Mouse (Mus musculus) limb, embryonic 11.5 days (tissue): ENCODE measurements around the gene Bicral. TPM values are rescaled to one million over a fixed set of nuclear protein-coding genes. Genes with fewer than 3 reads are reported as not detected.
A peak's percentile ranks its signal among the peaks of the same experiment; 100 is the strongest.
"Not testable (repeated sequence)": the region's sequence is repeated elsewhere in the genome, so short reads cannot be mapped to it uniquely, and the experiment has no call there.

ENCODE experiments used
- ATAC-seq: fragments of 200-750 bp; cut with Nextera tagmentation; 2 replicates; pipeline ENCODE4 v1.8.0; 2017; ENCODE audit warnings: low read depth; ENCODE audit not compliant: insufficient number of reproducible peaks, low FRiP score, low TSS enrichment
- DNase-seq: peaks from one replicate; pipeline ENCODE4 v3.0.0-alpha.2; 2015; ENCODE audit warnings: low spot score
- H3K27ac ChIP-seq: fragments of 300-500 bp; sonication (generic); replicated peaks from 2 replicates; pipeline ENCODE4 v1.5.1; 2014; ENCODE audit warnings: low read depth, mild to moderate bottlenecking, low read length
- H3K27me3 ChIP-seq: fragments of 300-500 bp; sonication (generic); 2 replicates; pipeline ENCODE4 v1.6.1; 2014; ENCODE audit warnings: mild to moderate bottlenecking, low read length, mixed read lengths; ENCODE audit not compliant: control insufficient read depth, insufficient read depth
- H3K36me3 ChIP-seq: fragments of 300-500 bp; sonication (generic); 2 replicates; pipeline ENCODE4 v1.6.1; 2014; ENCODE audit warnings: mild to moderate bottlenecking, low read length, moderate library complexity, mixed read lengths; ENCODE audit not compliant: control insufficient read depth, insufficient read depth
- H3K4me1 ChIP-seq: fragments of 300-500 bp; sonication (generic); 2 replicates; pipeline ENCODE4 v1.6.1; 2014; ENCODE audit warnings: low read length, mixed read lengths; ENCODE audit not compliant: control insufficient read depth, insufficient read depth
- H3K4me2 ChIP-seq: fragments of 300-500 bp; sonication (generic); 2 replicates; pipeline ENCODE4 v1.6.1; 2014; ENCODE audit warnings: low read depth, mild to moderate bottlenecking, moderate library complexity; ENCODE audit not compliant: severe bottlenecking
- H3K4me3 ChIP-seq: fragments of 300-500 bp; sonication (generic); 2 replicates; pipeline ENCODE4 v1.5.1; 2014; ENCODE audit warnings: low read depth, low read length
- H3K9ac ChIP-seq: fragments of 300-500 bp; sonication (generic); 2 replicates; pipeline ENCODE4 v1.6.1; 2014; ENCODE audit warnings: mild to moderate bottlenecking, low read length
- H3K9me3 ChIP-seq: fragments of 300-500 bp; sonication (generic); 2 replicates; pipeline ENCODE4 v1.6.1; 2016; ENCODE audit warnings: low read length; ENCODE audit not compliant: control insufficient read depth
- WGBS: fragments of 180-500 bp; shearing (Covaris S2); extraction: QIAGEN DNeasy Blood & Tissue Kit; methylation state at CpG from one replicate; pipeline ENCODE4 v1.1.7; 2014; 5-methylcytosine and 5-hydroxymethylcytosine counted together
- polyA plus RNA-seq: library from polyadenylated mRNA; unstranded; fragments of >200 nt; fragmentation: Nextera tagmentation; extraction: Ambion mirVana; gene quantifications from 2 replicates; pipeline ENCODE4 v1.2.1, GENCODE M21; 2014

Bicral gene
- polyA plus RNA-seq, 1 experiment from 2014 or later, result 4.6 TPM

GRCm38 (mm10) chr17:46764916-46765315 lies 93.4 kb downstream of the Bicral start:
- not testable (repeated sequence) for ATAC-seq, H3K4me2 ChIP-seq

GRCm38 (mm10) chr17:46763544-46763943 lies 94.7 kb downstream of the Bicral start, which contains the start of gene Ptcra:
Gene Ptcra, minus strand, starts transcription at chr17:46763712.
- Histone ChIP-seq H3K4me1 (peaks cover 5% of the 10 kb centered on the region; the same call in 1 of the 2 replicates), H3K9ac (no peak within 1 kb of the TSS; the same call in 1 of the 2 replicates), H3K4me3 (no peak within 1 kb of the TSS), H3K27ac (no peak within 1 kb of the TSS), H3K27me3 (no peaks in the 10 kb centered on the region), H3K4me2 (no peak within 1 kb of the TSS), H3K36me3 (no peaks in the 10 kb centered on the region), H3K9me3 (no peaks in the 10 kb centered on the region)
- DNase-seq, result no peak
- WGBS, result 51% methylated on average over 2 of the region's 2 CpGs
- no peak for ATAC-seq

More at GRCm38 (mm10) chr17:46764916-46765315, 93.4 kb downstream of the Bicral start:
- not testable (repeated sequence) for H3K27ac ChIP-seq, H3K4me1 ChIP-seq, H3K9ac ChIP-seq, H3K27me3 ChIP-seq, DNase-seq, H3K9me3 ChIP-seq, H3K36me3 ChIP-seq, H3K4me3 ChIP-seq
- WGBS, result 66% methylated on average over 8 of the region's 9 CpGs

- ATAC-seq, result no peak
- WGBS, result 84% methylated on average over 12 of the region's 12 CpGs
- Histone ChIP-seq H3K27me3 (no peaks in the 10 kb centered on the region), H3K9me3 (no peaks in the 10 kb centered on the region), H3K4me2 (no peak overlapping the region), H3K4me1 (no peaks in the 10 kb centered on the region), H3K4me3 (no peak overlapping the region), H3K27ac (no peak overlapping the region), H3K9ac (no peak overlapping the region), H3K36me3 (no peaks in the 10 kb centered on the region)
- no peak for DNase-seq
Measured at GRCm38 (mm10) chr17:46758753-46759152, 99.5 kb downstream of the Bicral start.

- no peaks in the 10 kb centered on the region for H3K27me3 ChIP-seq
- peak within 1 kb of the TSS; percentile 68 for H3K4me2 ChIP-seq
- H3K9ac ChIP-seq, result peak within 1 kb of the TSS; percentile 67
- H3K4me1 ChIP-seq, result peaks cover 4% of the 10 kb centered on the region
- no peaks in the 10 kb centered on the region; the same call in 1 of the 2 replicates for H3K9me3 ChIP-seq
- H3K36me3 ChIP-seq, result no peaks in the 10 kb centered on the region
- DNase-seq (peak; percentile 99), ATAC-seq (peak; percentile 98)
- peak within 1 kb of the TSS; percentile 55 for H3K4me3 ChIP-seq
- H3K27ac ChIP-seq, result peak within 1 kb of the TSS; percentile 45
- WGBS, result under 1% methylated on average over 58 of the region's 58 CpGs
Measured at GRCm38 (mm10) chr17:46751794-46752556, 106.3 kb downstream of the Bicral start, which contains the start of gene Cnpy3. Gene Cnpy3, minus strand, starts transcription at chr17:46752214.

- H3K36me3 ChIP-seq, result no peaks in the 10 kb centered on the region; the same call in 1 of the 2 replicates
Measured at GRCm38 (mm10) chr17:46751056-46751793, 107.1 kb downstream of the Bicral start.

GRCm38 (mm10) chr17:46750580-46750979 lies 107.7 kb downstream of the Bicral start:
- Histone ChIP-seq H3K4me2 (peak overlapping the region; percentile 68), H3K4me3 (no peak overlapping the region), H3K4me1 (peaks cover 4% of the 10 kb centered on the region), H3K27me3 (no peaks in the 10 kb centered on the region), H3K27ac (no peak overlapping the region), H3K36me3 (peaks cover under 1% of the 10 kb centered on the region; the same call in 1 of the 2 replicates), H3K9me3 (no peaks in the 10 kb centered on the region; the same call in 1 of the 2 replicates), H3K9ac (no peak overlapping the region; the same call in 1 of the 2 replicates)
- 96% methylated on average over 4 of the region's 4 CpGs for WGBS
- ATAC-seq (no peak), DNase-seq (no peak)

More at GRCm38 (mm10) chr17:46751056-46751793, 107.1 kb downstream of the Bicral start:
- Histone ChIP-seq H3K4me3 (peak overlapping the region; percentile 55), H3K4me2 (peak overlapping the region; percentile 68), H3K4me1 (peaks cover 4% of the 10 kb centered on the region), H3K27me3 (no peaks in the 10 kb centered on the region), H3K27ac (peak overlapping the region; percentile 44), H3K9me3 (no peaks in the 10 kb centered on the region; the same call in 1 of the 2 replicates), H3K9ac (peak overlapping the region; percentile 67)
- DNase-seq (no peak), ATAC-seq (no peak)
- WGBS, result 28% methylated on average over 16 of the region's 16 CpGs

- ATAC-seq, result no peak
- 91% methylated on average over 5 of the region's 5 CpGs for WGBS
Measured at GRCm38 (mm10) chr17:46749282-46749681, 109.0 kb downstream of the Bicral start.

More at GRCm38 (mm10) chr17:46749282-46749681, 109.0 kb downstream of the Bicral start:
- H3K36me3 ChIP-seq, result peaks cover 2% of the 10 kb centered on the region; the same call in 1 of the 2 replicates
- no peaks in the 10 kb centered on the region; the same call in 1 of the 2 replicates for H3K9me3 ChIP-seq
- H3K9ac ChIP-seq, result no peak overlapping the region
- H3K27me3 ChIP-seq, result no peaks in the 10 kb centered on the region
- H3K27ac ChIP-seq, result no peak overlapping the region
- H3K4me2 ChIP-seq, result no peak overlapping the region
- H3K4me3 ChIP-seq, result no peak overlapping the region
- H3K4me1 ChIP-seq, result peaks cover 4% of the 10 kb centered on the region
- DNase-seq, result no peak
